Mouse (Mus musculus) stomach, postnatal 0 days (tissue): Measurements from ENCODE around the gene Rtl4. TPM values are rescaled to one million over a fixed set of nuclear protein-coding genes. Genes with fewer than 3 reads are reported as not detected.

ENCODE experiments used
- ATAC-seq: fragments of 200-750 bp; cut with Nextera tagmentation; 2 replicates; pipeline ENCODE4 v1.8.0; 2017; ENCODE audit not compliant: low FRiP score, low TSS enrichment
- DNase-seq: peaks from one replicate; pipeline ENCODE4 v3.0.0-alpha.2; 2016; ENCODE audit warnings: low spot score
- H3K27ac ChIP-seq: fragments of 300-500 bp; sonication (generic); replicated peaks from 2 replicates; pipeline ENCODE4 v1.5.1; 2014; ENCODE audit warnings: mild to moderate bottlenecking, control low read depth
- H3K27me3 ChIP-seq: fragments of 300-500 bp; sonication (generic); 2 replicates; pipeline ENCODE4 v1.6.1; 2014; ENCODE audit warnings: low read length; ENCODE audit not compliant: control insufficient read depth, insufficient read depth
- H3K36me3 ChIP-seq: fragments of 300-500 bp; sonication (generic); 2 replicates; pipeline ENCODE4 v1.6.1; 2014; ENCODE audit warnings: low read length, mixed read lengths; ENCODE audit not compliant: control insufficient read depth, insufficient read depth
- H3K4me1 ChIP-seq: fragments of 300-500 bp; sonication (generic); replicated peaks from 2 replicates; pipeline ENCODE4 v1.6.1; 2014; ENCODE audit warnings: antibody characterized with exemption; ENCODE audit not compliant: control insufficient read depth, insufficient read depth
- H3K4me2 ChIP-seq: fragments of 300-500 bp; sonication (generic); replicated peaks from 2 replicates; pipeline ENCODE4 v1.6.1; 2014; ENCODE audit warnings: low read depth, mild to moderate bottlenecking, control low read depth, moderate library complexity
- H3K4me3 ChIP-seq: fragments of 300-500 bp; sonication (generic); 2 replicates; pipeline ENCODE4 v1.5.1; 2014; ENCODE audit warnings: low read depth, low read length, control low read depth
- H3K9ac ChIP-seq: fragments of 300-500 bp; sonication (generic); 2 replicates; pipeline ENCODE4 v1.6.1; 2014; ENCODE audit warnings: mild to moderate bottlenecking, low read length, control low read depth, mixed read lengths
- H3K9me3 ChIP-seq: fragments of 300-500 bp; sonication (generic); 2 replicates; pipeline ENCODE4 v1.6.1; 2016; ENCODE audit warnings: low read length; ENCODE audit not compliant: control insufficient read depth
- CTCF ChIP-seq: IDR thresholded peaks from 2 replicates; pipeline ENCODE4 v1.5.1; 2016; ENCODE audit warnings: antibody characterized with exemption, low read depth, mild to moderate bottlenecking, moderate library complexity
- EP300 ChIP-seq: optimal IDR thresholded peaks from 2 replicates; pipeline ENCODE3; 2016; ENCODE audit warnings: antibody characterized with exemption
- WGBS: fragments of 180-500 bp; shearing (Covaris S2); extraction: QIAGEN DNeasy Blood & Tissue Kit; methylation state at CpG from one replicate; pipeline ENCODE4 v1.1.7; 2014; 5-methylcytosine and 5-hydroxymethylcytosine counted together
- polyA plus RNA-seq: library from polyadenylated mRNA; unstranded; fragments of >200 nt; fragmentation: Nextera tagmentation; extraction: Ambion mirVana; gene quantifications from 2 replicates; pipeline ENCODE4 v1.2.1, GENCODE M21; 2015

Rtl4 gene
- polyA plus RNA-seq, 1 experiment from 2014 or later = 0.18 TPM

DNA sequence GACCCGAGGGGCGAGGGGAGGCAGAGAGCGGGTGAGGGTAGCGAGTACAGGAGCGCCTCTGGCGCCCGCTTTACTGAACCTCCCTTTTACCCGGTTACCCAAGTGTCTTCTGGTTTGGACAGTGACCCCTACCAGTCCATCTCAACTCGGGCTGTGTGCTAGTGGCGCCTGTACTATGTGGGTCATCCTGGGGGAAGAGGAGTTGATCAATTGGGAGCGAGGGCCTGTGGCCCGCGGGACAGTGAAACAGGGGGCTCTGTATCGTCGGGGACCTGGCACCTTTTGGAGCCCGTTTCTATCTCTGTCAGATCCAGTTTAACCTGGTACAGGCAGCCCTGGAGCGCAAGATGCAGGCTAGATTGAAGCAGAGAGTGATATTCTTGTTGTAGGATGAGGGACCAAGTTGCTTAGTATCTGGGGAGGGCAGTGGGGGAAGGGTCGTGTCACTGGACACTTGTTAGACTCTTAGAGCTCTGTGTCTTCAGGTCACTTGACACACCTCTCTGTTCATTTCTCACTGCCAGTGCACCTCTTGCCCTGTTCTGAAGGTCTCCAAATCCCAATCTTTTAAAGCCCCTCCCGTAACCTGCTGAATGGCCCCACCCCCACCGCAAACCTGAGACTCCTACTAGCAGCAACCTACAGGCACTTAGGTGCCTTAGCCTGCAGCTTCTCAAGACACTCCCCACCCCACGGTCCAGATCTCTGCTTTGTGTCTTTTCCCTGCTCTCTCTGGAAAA, 582 bp downstream of the Rtl4 start:
- H3K9ac ChIP-seq = peak overlapping the region; percentile 8; the same call in 1 of the 2 replicates
- no peaks in the 10 kb centered on the region for H3K9me3 ChIP-seq
- peak overlapping the region; percentile 63 for H3K4me2 ChIP-seq
- DNase-seq = peak; percentile 12
- TF ChIP-seq EP300 (no peak), CTCF (no peak)
- no peaks in the 10 kb centered on the region for H3K4me1 ChIP-seq
- WGBS = 16% methylated on average over 21 of the region's 21 CpGs
- H3K4me3 ChIP-seq = peak overlapping the region; percentile 37
- no peaks in the 10 kb centered on the region for H3K36me3 ChIP-seq
- ATAC-seq = no peak
- H3K27me3 ChIP-seq = no peaks in the 10 kb centered on the region
- H3K27ac ChIP-seq = no peak overlapping the region

GRCm38 (mm10) chrX:144689859-144690181, 1.1 kb downstream of the Rtl4 start:
- H3K9ac ChIP-seq = no peak overlapping the region
- H3K9me3 ChIP-seq = no peaks in the 10 kb centered on the region
- ATAC-seq (no peak), DNase-seq (no peak)
- no peaks in the 10 kb centered on the region for H3K36me3 ChIP-seq
- TF ChIP-seq CTCF (no peak), EP300 (no peak)
- no peaks in the 10 kb centered on the region for H3K4me1 ChIP-seq
- H3K4me2 ChIP-seq = peak overlapping the region; percentile 63
- H3K27me3 ChIP-seq = no peaks in the 10 kb centered on the region
- WGBS = 18% methylated on average over 7 of the region's 7 CpGs
- H3K4me3 ChIP-seq = no peak overlapping the region
- no peak overlapping the region for H3K27ac ChIP-seq

- TF ChIP-seq EP300 (no peak), CTCF (no peak)
- no peaks in the 10 kb centered on the region for H3K9me3 ChIP-seq
- H3K4me3 ChIP-seq = no peak overlapping the region
- H3K9ac ChIP-seq = no peak overlapping the region
- no peak overlapping the region for H3K4me2 ChIP-seq
- H3K36me3 ChIP-seq = no peaks in the 10 kb centered on the region
- no peaks in the 10 kb centered on the region for H3K27me3 ChIP-seq
- no peaks in the 10 kb centered on the region for H3K4me1 ChIP-seq
- H3K27ac ChIP-seq = no peak overlapping the region
- ATAC-seq (no peak), DNase-seq (no peak)
- WGBS = 39% methylated on average over 1 of the region's 1 CpGs
Measured at GRCm38 (mm10) chrX:144716330-144716729, 27.6 kb downstream of the Rtl4 start.

- H3K4me1 ChIP-seq = no peaks in the 10 kb centered on the region
- TF ChIP-seq EP300 (no peak), CTCF (no peak)
- 66% methylated on average over 3 of the region's 3 CpGs for WGBS
- H3K4me2 ChIP-seq = no peak overlapping the region
- no peaks in the 10 kb centered on the region for H3K27me3 ChIP-seq
- no peaks in the 10 kb centered on the region for H3K9me3 ChIP-seq
- no peak overlapping the region for H3K27ac ChIP-seq
- H3K36me3 ChIP-seq = no peaks in the 10 kb centered on the region
- no peak for DNase-seq
- H3K9ac ChIP-seq = no peak overlapping the region
- ATAC-seq = no peak
- H3K4me3 ChIP-seq = no peak overlapping the region
Measured at GRCm38 (mm10) chrX:144747528-144748049, 58.9 kb downstream of the Rtl4 start.

GRCm38 (mm10) chrX:144986980-144987379, 298.3 kb downstream of the Rtl4 start:
- no peaks in the 10 kb centered on the region for H3K27me3 ChIP-seq
- H3K4me3 ChIP-seq = no peak overlapping the region
- DNase-seq = no peak
- no peak overlapping the region for H3K9ac ChIP-seq
- H3K4me1 ChIP-seq = no peaks in the 10 kb centered on the region
- 31% methylated on average over 2 of the region's 2 CpGs for WGBS
- no peak overlapping the region for H3K4me2 ChIP-seq
- H3K36me3 ChIP-seq = no peaks in the 10 kb centered on the region
- no peak for TF ChIP-seq CTCF
- H3K27ac ChIP-seq = no peak overlapping the region
- no peak for ATAC-seq
- H3K9me3 ChIP-seq = no peaks in the 10 kb centered on the region

GRCm38 (mm10) chrX:145065484-145065913, 376.8 kb downstream of the Rtl4 start:
- H3K4me2 ChIP-seq = no peak overlapping the region
- H3K9ac ChIP-seq = no peak overlapping the region
- no peak overlapping the region for H3K27ac ChIP-seq
- no peak overlapping the region for H3K4me3 ChIP-seq
- DNase-seq (no peak), ATAC-seq (no peak)
- WGBS = 51% methylated on average over 2 of the region's 2 CpGs
- no peaks in the 10 kb centered on the region for H3K4me1 ChIP-seq
- no peaks in the 10 kb centered on the region for H3K36me3 ChIP-seq
- no peaks in the 10 kb centered on the region for H3K9me3 ChIP-seq
- TF ChIP-seq CTCF (no peak), EP300 (no peak)
- no peaks in the 10 kb centered on the region for H3K27me3 ChIP-seq
